Mouse (Mus musculus) liver, postnatal 0 days (tissue): ENCODE measurements around the gene Pakap. TPM values are rescaled to one million over a fixed set of nuclear protein-coding genes. Genes with fewer than 3 reads are reported as not detected.

Experiments used
- ATAC-seq: fragments of 200-750 bp; cut with Nextera tagmentation; 2 replicates; pipeline ENCODE4 v1.8.0; 2017; ENCODE audit warnings: mild to moderate bottlenecking, moderate library complexity
- DNase-seq: peaks from one replicate; pipeline ENCODE4 v3.0.0-alpha.2; 2016
- H3K27ac ChIP-seq: fragments of 300-500 bp; sonication (generic); 2 replicates; pipeline ENCODE4 v1.5.1; 2014; ENCODE audit warnings: antibody characterized with exemption, moderate library complexity, mild to moderate bottlenecking, low read depth
- H3K27me3 ChIP-seq: fragments of 300-500 bp; sonication (generic); 2 replicates; pipeline ENCODE4 v1.6.1; 2014; ENCODE audit warnings: low read length, control low read depth, mixed read lengths; ENCODE audit not compliant: insufficient read depth
- H3K36me3 ChIP-seq: fragments of 300-500 bp; sonication (generic); replicated peaks from 2 replicates; pipeline ENCODE4 v1.6.1; 2014; ENCODE audit warnings: mild to moderate bottlenecking, control low read depth, low read length, moderate library complexity, mixed read lengths; ENCODE audit not compliant: insufficient read depth
- H3K4me1 ChIP-seq: fragments of 300-500 bp; sonication (generic); 2 replicates; pipeline ENCODE4 v1.6.1; 2014; ENCODE audit warnings: antibody characterized with exemption, mild to moderate bottlenecking, control low read depth; ENCODE audit not compliant: insufficient read depth
- H3K4me2 ChIP-seq: fragments of 300-500 bp; sonication (generic); 2 replicates; pipeline ENCODE4 v1.6.1; 2014; ENCODE audit warnings: low read depth, mild to moderate bottlenecking, low read length, moderate library complexity, mixed read lengths
- H3K4me3 ChIP-seq: fragments of 300-500 bp; sonication (generic); 2 replicates; pipeline ENCODE4 v1.5.1; 2014; ENCODE audit warnings: low read depth, low read length
- H3K9ac ChIP-seq: fragments of 300-500 bp; sonication (generic); replicated peaks from 2 replicates; pipeline ENCODE4 v1.6.1; 2014; ENCODE audit warnings: mild to moderate bottlenecking, moderate library complexity
- H3K9me3 ChIP-seq: fragments of 300-500 bp; sonication (generic); 2 replicates; pipeline ENCODE4 v1.6.1; 2016; ENCODE audit warnings: mild to moderate bottlenecking, control low read depth, low read length, mixed read lengths
- CTCF ChIP-seq: sonication (generic); IDR thresholded peaks from 2 replicates; pipeline ENCODE4 v1.5.1; 2016; ENCODE audit warnings: antibody characterized with exemption, low read depth
- EP300 ChIP-seq: IDR thresholded peaks from 2 replicates; pipeline ENCODE4 v1.6.1; 2016; ENCODE audit warnings: antibody characterized with exemption, low read depth, mild to moderate bottlenecking
- WGBS: fragments of 180-500 bp; shearing (Covaris S2); extraction: QIAGEN DNeasy Blood & Tissue Kit; methylation state at CpG from one replicate; pipeline ENCODE4 v1.1.7; 2014; ENCODE audit not compliant: insufficient replicate concordance; 5-methylcytosine and 5-hydroxymethylcytosine counted together
- polyA plus RNA-seq: library from polyadenylated mRNA; unstranded; fragments of >200 nt; fragmentation: Nextera tagmentation; extraction: Ambion mirVana; gene quantifications from 2 replicates; pipeline ENCODE4 v1.2.1, GENCODE M21; 2015

Pakap gene
- polyA plus RNA-seq, 1 experiment from 2014 or later, result 0.79 TPM

DNA sequence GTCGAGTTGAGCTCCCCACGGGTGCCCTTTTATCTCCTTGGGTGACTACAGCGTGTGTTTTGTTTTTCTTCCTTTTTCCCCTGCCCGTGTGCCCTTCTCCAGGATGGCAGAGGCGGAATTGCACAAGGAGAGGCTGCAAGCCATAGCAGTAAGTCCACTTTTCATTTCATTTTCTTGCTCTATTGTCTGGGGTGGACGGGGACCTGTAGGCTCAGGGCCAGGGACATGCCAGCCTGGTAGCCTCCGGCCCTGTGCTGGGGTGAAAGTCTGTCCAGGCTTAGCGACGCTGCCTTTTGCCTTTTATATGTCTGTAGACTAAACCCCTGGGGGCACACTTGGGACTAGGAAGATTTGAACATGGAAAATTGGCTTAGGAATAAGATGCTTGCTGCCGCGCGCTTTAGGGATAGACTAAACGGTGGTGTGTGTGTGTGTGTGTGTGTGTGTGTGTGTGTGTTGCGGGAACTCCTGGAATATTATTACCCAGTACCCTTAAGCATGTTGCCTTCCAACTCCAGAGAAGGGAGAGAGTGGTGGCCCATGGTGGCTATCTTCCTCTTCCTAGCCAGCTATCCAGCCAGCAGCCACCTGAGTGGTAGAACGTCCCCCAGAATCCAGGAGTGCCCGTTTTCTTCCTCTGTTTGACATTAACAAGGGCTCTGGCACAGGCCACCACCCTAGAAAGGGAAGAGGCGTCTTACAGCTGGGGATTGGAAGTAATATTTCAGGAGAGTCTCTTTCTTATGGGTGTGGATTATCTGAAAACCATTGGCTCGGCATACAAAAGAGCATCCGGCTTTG lies 489 bp downstream of the Pakap start:
- WGBS, result 50% methylated on average over 19 of the region's 19 CpGs
- H3K9ac ChIP-seq, result no peak overlapping the region
- DNase-seq, result no peak
- no peaks in the 10 kb centered on the region for H3K4me1 ChIP-seq
- H3K9me3 ChIP-seq, result no peaks in the 10 kb centered on the region
- no peaks in the 10 kb centered on the region for H3K36me3 ChIP-seq
- no peak for ATAC-seq
- H3K4me3 ChIP-seq, result peak overlapping the region; percentile 22; the same call in 1 of the 2 replicates
- no peak overlapping the region for H3K27ac ChIP-seq
- no peak for TF ChIP-seq EP300
- TF ChIP-seq CTCF, result no peak
- peaks cover 15% of the 10 kb centered on the region for H3K27me3 ChIP-seq
- peak overlapping the region; percentile 38; the same call in 1 of the 2 replicates for H3K4me2 ChIP-seq

DNA sequence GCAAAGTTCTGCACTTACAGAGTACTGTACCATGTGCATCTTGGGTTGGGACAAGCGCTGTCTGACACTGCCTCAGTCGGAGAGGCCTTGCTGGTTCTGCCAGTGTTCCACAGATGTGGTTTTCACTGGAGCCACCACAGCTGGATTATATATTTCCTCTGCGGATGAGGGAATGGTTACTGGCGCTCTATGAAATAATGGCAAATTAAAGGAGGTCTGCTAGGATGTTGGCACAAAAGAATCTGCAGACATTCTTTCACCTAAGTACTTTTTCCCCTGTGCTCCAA lies 1.0 kb downstream of the Pakap start:
- TF ChIP-seq CTCF, result no peak
- TF ChIP-seq EP300, result no peak
- no peak overlapping the region for H3K4me2 ChIP-seq
- H3K9ac ChIP-seq, result no peak overlapping the region
- WGBS, result 82% methylated on average over 4 of the region's 4 CpGs
- DNase-seq, result no peak
- H3K4me3 ChIP-seq, result no peak overlapping the region
- peaks cover 15% of the 10 kb centered on the region for H3K27me3 ChIP-seq
- H3K9me3 ChIP-seq, result no peaks in the 10 kb centered on the region
- H3K27ac ChIP-seq, result no peak overlapping the region
- H3K4me1 ChIP-seq, result no peaks in the 10 kb centered on the region
- ATAC-seq, result no peak
- H3K36me3 ChIP-seq, result no peaks in the 10 kb centered on the region

DNA sequence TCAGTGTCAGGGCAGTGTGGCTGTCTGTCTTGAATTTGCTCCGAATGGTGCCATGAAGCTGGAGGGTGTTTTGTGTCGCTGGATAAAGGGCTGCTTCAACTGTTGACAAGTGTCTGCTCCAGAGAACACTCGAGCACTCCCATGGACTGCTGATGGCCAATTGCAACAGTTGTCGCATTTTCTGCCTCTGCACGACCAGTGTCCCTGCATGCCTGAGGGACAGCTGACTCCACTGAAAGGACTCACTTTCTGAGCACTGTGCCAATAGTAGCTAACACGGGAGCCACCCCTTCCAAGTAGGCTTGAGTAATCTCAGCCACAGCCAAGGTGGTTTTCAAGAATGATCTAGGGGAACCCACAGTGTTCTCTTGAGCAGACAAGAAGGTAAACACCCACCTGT lies 1.7 kb downstream of the Pakap start:
- no peak overlapping the region for H3K9ac ChIP-seq
- no peak for TF ChIP-seq CTCF
- H3K4me2 ChIP-seq, result no peak overlapping the region
- no peaks in the 10 kb centered on the region for H3K36me3 ChIP-seq
- no peaks in the 10 kb centered on the region for H3K4me1 ChIP-seq
- H3K27ac ChIP-seq, result no peak overlapping the region
- ATAC-seq (no peak), DNase-seq (no peak)
- no peaks in the 10 kb centered on the region for H3K9me3 ChIP-seq
- 62% methylated on average over 6 of the region's 6 CpGs for WGBS
- no peak overlapping the region for H3K4me3 ChIP-seq
- peaks cover 15% of the 10 kb centered on the region for H3K27me3 ChIP-seq

DNA sequence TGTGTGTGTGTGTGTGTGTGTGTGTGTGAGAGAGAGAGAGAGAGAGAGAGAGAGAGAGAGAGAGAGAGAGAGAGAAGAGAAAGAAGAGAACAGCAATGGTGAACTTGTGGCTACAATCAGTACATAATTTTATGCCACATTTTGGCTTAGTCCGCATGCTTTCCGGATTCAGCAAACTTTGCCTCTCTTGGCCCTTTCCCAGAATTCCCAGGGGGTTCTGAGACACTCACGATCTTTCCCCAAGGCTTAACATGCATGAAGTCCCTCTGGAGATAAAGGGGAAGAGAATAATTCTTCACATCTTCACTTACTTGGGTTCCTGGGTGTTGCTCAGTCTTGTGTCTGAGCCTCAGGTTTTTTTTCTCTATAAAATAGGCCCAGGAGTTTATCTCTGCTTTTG lies 2.2 kb downstream of the Pakap start:
- DNase-seq (no peak), ATAC-seq (no peak)
- Histone ChIP-seq H3K36me3 (no peaks in the 10 kb centered on the region), H3K9me3 (no peaks in the 10 kb centered on the region), H3K4me1 (no peaks in the 10 kb centered on the region), H3K9ac (no peak overlapping the region), H3K27me3 (peaks cover 15% of the 10 kb centered on the region), H3K27ac (no peak overlapping the region), H3K4me3 (no peak overlapping the region), H3K4me2 (no peak overlapping the region)
- TF ChIP-seq EP300 (no peak), CTCF (no peak)
- WGBS, result 64% methylated on average over 3 of the region's 3 CpGs

DNA sequence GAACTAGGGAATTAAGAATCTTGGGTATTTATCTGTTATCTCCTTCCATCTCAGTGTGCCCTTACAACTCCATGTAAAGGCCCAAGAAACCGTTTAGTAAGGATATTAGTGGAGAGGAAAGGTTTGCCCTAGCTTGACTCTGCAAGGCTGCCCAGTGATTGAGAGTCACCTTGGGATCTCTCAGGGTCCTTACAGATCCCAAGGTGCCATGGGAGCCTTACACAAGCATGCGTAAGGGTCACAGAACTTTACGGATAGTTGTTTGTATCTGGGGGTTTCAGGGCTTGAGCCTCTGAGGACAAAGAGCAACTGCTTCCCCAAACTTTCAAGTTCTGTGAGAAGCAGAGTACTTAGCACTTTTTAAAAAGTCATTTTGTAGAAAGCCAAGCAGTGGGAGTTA lies 6.2 kb downstream of the Pakap start:
- ATAC-seq (no peak), DNase-seq (no peak)
- Histone ChIP-seq H3K4me3 (no peak overlapping the region), H3K4me2 (no peak overlapping the region), H3K27ac (no peak overlapping the region), H3K36me3 (no peaks in the 10 kb centered on the region), H3K9ac (no peak overlapping the region), H3K4me1 (no peaks in the 10 kb centered on the region), H3K27me3 (no peaks in the 10 kb centered on the region), H3K9me3 (no peaks in the 10 kb centered on the region)
- TF ChIP-seq EP300 (no peak), CTCF (no peak)
- WGBS, result 70% methylated on average over 3 of the region's 3 CpGs

DNA sequence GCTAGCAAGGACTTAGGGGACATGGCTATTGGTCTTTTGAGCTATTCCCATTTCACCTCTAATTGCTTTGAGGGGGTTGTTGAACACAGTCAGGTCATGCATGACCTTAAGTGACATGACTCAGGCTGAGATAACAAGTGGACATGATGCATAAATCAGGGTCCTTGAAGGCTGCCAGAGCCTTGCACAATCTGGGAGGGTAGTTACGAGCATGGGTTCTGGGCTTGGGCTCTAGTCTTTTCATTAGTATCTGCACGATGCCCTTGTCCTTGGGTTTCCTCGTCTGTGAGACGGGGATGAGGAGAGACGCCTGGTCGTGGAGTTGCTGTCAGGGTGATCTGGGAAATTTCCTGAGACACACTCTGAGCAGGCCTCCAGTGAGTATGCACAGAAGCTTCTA lies 6.7 kb downstream of the Pakap start:
- H3K4me1 ChIP-seq, result no peaks in the 10 kb centered on the region
- no peak for TF ChIP-seq EP300
- no peak for ATAC-seq
- no peak overlapping the region for H3K9ac ChIP-seq
- H3K4me2 ChIP-seq, result no peak overlapping the region
- H3K27me3 ChIP-seq, result no peaks in the 10 kb centered on the region
- 73% methylated on average over 6 of the region's 6 CpGs for WGBS
- DNase-seq, result no peak
- no peak overlapping the region for H3K4me3 ChIP-seq
- H3K36me3 ChIP-seq, result no peaks in the 10 kb centered on the region
- no peaks in the 10 kb centered on the region for H3K9me3 ChIP-seq
- no peak overlapping the region for H3K27ac ChIP-seq

DNA sequence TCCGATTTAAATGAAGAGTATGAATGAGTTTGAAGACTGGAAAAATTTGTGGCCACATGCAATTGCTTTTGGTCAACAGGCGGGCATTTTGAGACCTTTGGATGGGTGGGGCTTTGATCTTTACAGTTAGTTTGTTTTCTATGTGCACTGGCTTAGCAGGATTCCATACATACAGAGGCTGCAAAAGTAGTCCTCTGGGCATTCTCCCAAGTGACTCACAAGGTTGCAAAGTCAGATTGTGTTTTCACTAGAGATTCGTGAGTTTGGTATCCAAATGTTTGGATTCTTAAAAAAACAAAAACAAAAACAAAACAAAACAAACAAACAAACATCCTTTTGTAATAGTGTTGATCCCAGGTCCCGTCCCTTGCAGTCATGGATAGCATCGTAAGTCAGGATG lies 7.7 kb downstream of the Pakap start:
- TF ChIP-seq EP300 (no peak), CTCF (no peak)
- Histone ChIP-seq H3K9ac (no peak overlapping the region), H3K4me2 (no peak overlapping the region), H3K4me1 (no peaks in the 10 kb centered on the region), H3K4me3 (no peak overlapping the region), H3K27me3 (no peaks in the 10 kb centered on the region), H3K9me3 (no peaks in the 10 kb centered on the region), H3K36me3 (no peaks in the 10 kb centered on the region), H3K27ac (no peak overlapping the region)
- no peak for ATAC-seq
- DNase-seq, result no peak
- WGBS, result 70% methylated on average over 5 of the region's 5 CpGs
